Mouse (Mus musculus): ENCODE data around the gene Ucp1. TPM values are rescaled to one million over a fixed set of nuclear protein-coding genes. Genes with fewer than 3 reads are reported as not detected.

Ucp1 gene
- 0.02 TPM in 1 of 2 replicates, not detected in the other for polyA plus RNA-seq (2012; rRNA removed)

DNA sequence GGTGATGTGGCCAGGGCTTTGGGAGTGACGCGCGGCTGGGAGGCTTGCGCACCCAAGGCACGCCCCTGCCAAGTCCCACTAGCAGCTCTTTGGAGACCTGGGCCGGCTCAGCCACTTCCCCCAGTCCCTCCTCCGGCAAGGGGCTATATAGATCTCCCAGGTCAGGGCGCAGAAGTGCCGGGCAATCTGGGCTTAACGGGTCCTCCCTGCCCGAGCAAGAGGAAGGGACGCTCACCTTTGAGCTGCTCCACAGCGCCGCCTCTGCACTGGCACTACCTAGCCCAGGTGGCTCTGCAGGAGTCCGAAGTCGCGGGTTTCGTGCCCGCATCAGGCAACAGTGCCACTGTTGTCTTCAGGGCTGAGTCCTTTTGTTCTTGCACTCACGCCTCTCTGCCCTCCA lies at the start of gene Ucp1:
Ucp1 (plus strand) TSS at position 177 of the 400 bp plus-strand sequence.

GRCm38 (mm10) chr8:83331899-83332697 lies 41.9 kb downstream of the Ucp1 start, which contains the start of gene Elmod2:
Gene Elmod2 (minus strand): TSS chr8:83332486.

Other genes with a start within 250 kb of the Ucp1 start
- gene Tbc1d9, start 125.0 kb upstream of the Ucp1 start, polyA plus RNA-seq (2012; rRNA removed) = 1.2 and 1.4 TPM in 2 replicates
- 0.07 and 0.21 TPM in 2 replicates for gene Gm10645, start 124.2 kb upstream of the Ucp1 start, polyA plus RNA-seq (2012; rRNA removed)
- gene Elmod2, start 42.1 kb downstream of the Ucp1 start, polyA plus RNA-seq (2012; rRNA removed) = 3.1 TPM in 2 replicates
- not detected in 2 replicates for gene Mgat4d, start 58.1 kb downstream of the Ucp1 start, polyA plus RNA-seq (2012; rRNA removed)
- 0.07 and 0.08 TPM in 2 replicates for gene Clgn, start 99.5 kb downstream of the Ucp1 start, polyA plus RNA-seq (2012; rRNA removed)
- gene Scoc, start 168.0 kb downstream of the Ucp1 start, polyA plus RNA-seq (2012; rRNA removed) = 21.6 and 23.0 TPM in 2 replicates
- gene Olfr370, start 245.4 kb downstream of the Ucp1 start, polyA plus RNA-seq (2012; rRNA removed) = not detected in 2 replicates